Mouse (Mus musculus) frontal cortex, adult (tissue): ENCODE measurements around the gene Slc1a3.

ENCODE experiments used
- ATAC-seq: cut with Nextera tagmentation; 2 replicates; pipeline ENCODE4 v1.9.2; 2017; ENCODE audit warnings: mild to moderate bottlenecking, moderate library complexity, mixed read lengths; ENCODE audit not compliant: low TSS enrichment

Gene Slc1a3

GRCm38 (mm10) chr15:8614701-8615100, 95.9 kb downstream of the Slc1a3 start:
- no peak for ATAC-seq

DNA sequence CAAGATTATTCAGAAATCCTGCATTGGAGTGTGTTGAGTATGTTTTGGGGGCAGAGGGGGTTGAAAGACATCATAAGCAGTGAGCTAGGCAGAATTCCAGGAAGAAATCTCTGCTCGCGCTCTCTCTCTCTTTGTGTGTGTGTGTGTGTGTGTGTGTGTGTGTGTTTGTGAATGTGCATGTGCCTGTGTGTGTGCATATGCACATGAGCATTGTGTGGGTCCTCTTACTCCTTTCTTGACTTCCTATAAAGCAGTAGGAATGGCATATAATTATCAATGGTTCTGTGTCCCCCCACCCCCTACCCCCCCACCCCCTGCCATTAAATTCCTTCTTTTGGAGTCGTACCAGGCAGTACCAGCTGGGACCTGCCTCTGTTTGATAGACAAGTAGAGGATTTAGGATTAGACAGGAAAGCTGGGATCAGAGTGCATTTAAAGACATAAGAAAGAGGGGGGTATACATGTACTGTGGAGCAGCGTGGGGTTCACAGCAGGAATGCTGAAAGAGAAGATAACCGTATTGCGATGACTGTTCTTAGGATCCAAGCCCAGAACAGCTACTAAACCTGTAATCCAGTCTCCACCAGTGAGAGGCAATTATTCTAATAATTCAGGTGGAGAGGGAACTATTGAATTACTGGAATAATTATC, 104.9 kb downstream of the Slc1a3 start:
- ATAC-seq: no peak

GRCm38 (mm10) chr15:8602362-8602761, 108.2 kb downstream of the Slc1a3 start:
- ATAC-seq: no peak

GRCm38 (mm10) chr15:8601312-8602146, 109.0 kb downstream of the Slc1a3 start:
- ATAC-seq: no peak

GRCm38 (mm10) chr15:8596375-8596900, 114.1 kb downstream of the Slc1a3 start:
- ATAC-seq: no peak

- peak; percentile 88 for ATAC-seq
Measured at GRCm38 (mm10) chr15:8595226-8595625, 115.3 kb downstream of the Slc1a3 start.

DNA sequence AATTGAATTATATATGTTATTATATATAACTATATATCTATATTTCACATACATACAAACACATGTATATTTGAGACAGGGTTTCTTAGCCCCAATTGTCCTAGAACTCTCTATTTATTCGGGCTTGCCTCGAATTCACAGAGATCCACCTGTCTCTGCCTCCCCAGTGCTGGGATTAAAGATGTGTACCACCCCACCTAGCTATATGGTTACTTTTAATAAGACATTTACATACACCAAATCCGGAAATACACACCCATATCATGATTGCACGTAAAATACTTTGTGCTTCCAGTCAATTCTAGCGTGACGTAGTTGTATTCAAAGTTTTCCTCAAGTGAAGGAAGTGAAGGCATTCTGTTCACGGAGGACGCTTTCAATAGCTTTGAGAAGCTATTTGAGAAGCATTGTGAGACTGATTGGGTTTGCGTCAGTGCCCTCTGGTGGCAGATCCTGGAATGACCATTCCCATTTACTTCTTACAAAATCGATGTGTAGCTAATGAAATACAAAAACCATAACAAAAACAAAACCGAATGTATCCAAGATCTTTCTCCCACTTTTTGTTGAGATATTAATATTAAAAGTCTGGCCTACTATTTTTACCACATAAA, 121.0 kb downstream of the Slc1a3 start:
- ATAC-seq: peak; percentile 80

GRCm38 (mm10) chr15:8588065-8588464, 122.5 kb downstream of the Slc1a3 start:
- ATAC-seq: no peak

- no peak for ATAC-seq
Measured at GRCm38 (mm10) chr15:8586822-8587281, 123.7 kb downstream of the Slc1a3 start.
